Mouse (Mus musculus) kidney, embryonic 15.5 days (tissue): ENCODE results near the gene Tmem102. TPM values are rescaled to one million over a fixed set of nuclear protein-coding genes. Genes with fewer than 3 reads are reported as not detected.
A peak's percentile ranks its signal among the peaks of the same experiment; 100 is the strongest.

Source experiments
- ATAC-seq: fragments of 200-750 bp; cut with Nextera tagmentation; replicated peaks from 2 replicates; pipeline ENCODE4 v1.8.0; 2017; ENCODE audit warnings: moderate TSS enrichment; ENCODE audit not compliant: low FRiP score
- H3K27ac ChIP-seq: fragments of 300-500 bp; sonication (generic); 2 replicates; pipeline ENCODE4 v1.5.1; 2015; ENCODE audit warnings: mild to moderate bottlenecking, inconsistent platforms
- H3K27me3 ChIP-seq: fragments of 300-500 bp; sonication (generic); 2 replicates; pipeline ENCODE4 v1.6.1; 2015; ENCODE audit warnings: inconsistent platforms
- H3K36me3 ChIP-seq: fragments of 300-500 bp; sonication (generic); 2 replicates; pipeline ENCODE4 v1.6.1; 2015; ENCODE audit warnings: inconsistent platforms
- H3K4me1 ChIP-seq: fragments of 300-500 bp; sonication (generic); 2 replicates; pipeline ENCODE4 v1.6.1; 2015; ENCODE audit warnings: inconsistent platforms
- H3K4me2 ChIP-seq: fragments of 300-500 bp; sonication (generic); 2 replicates; pipeline ENCODE4 v1.6.1; 2015; ENCODE audit warnings: moderate library complexity, mild to moderate bottlenecking, inconsistent platforms
- H3K4me3 ChIP-seq: fragments of 300-500 bp; sonication (generic); replicated peaks from 2 replicates; pipeline ENCODE4 v1.5.1; 2015; ENCODE audit warnings: mild to moderate bottlenecking, inconsistent platforms
- H3K9ac ChIP-seq: fragments of 300-500 bp; sonication (generic); 2 replicates; pipeline ENCODE4 v1.6.1; 2015; ENCODE audit warnings: mild to moderate bottlenecking, inconsistent platforms
- H3K9me3 ChIP-seq: fragments of 300-500 bp; sonication (generic); replicated peaks from 2 replicates; pipeline ENCODE4 v1.6.1; 2016; ENCODE audit warnings: inconsistent platforms
- WGBS: fragments of 180-500 bp; shearing (Covaris S2); methylation state at CpG from one replicate; pipeline ENCODE4 v1.1.7; 2015; ENCODE audit warnings: mixed read lengths; 5-methylcytosine and 5-hydroxymethylcytosine counted together
- polyA plus RNA-seq: library from polyadenylated mRNA; unstranded; fragments of >200 nt; fragmentation: Nextera tagmentation; extraction: Ambion mirVana; gene quantifications from 2 replicates; pipeline ENCODE4 v1.2.1, GENCODE M21; 2015

The Tmem102 gene
- polyA plus RNA-seq, 1 experiment from 2014 or later: 8.3 TPM

DNA sequence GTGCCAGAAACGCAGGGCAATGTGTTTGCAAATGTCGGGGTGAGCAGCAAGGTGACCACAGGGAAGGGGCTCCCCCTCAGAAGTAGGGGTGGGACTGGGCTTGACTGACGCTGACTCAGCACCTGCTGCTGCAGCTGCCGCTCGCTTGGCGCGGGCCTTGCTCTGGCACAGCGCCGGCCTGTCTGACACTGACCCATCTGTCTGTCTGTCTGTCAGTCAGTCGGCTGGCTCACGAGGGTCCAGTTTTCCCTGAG lies 5.4 kb downstream of the Tmem102 start:
- Histone ChIP-seq H3K4me1 (peaks cover 75% of the 10 kb centered on the region), H3K27me3 (peaks cover 55% of the 10 kb centered on the region), H3K27ac (peak overlapping the region; percentile 83), H3K9me3 (no peaks in the 10 kb centered on the region), H3K4me3 (peak overlapping the region; percentile 61), H3K9ac (no peak overlapping the region), H3K36me3 (no peaks in the 10 kb centered on the region), H3K4me2 (peak overlapping the region; percentile 93)
- WGBS: 2% methylated on average over 11 of the region's 11 CpGs
- ATAC-seq: 0 out of 2 replicates have a peak, but pooled peaks have one; percentile 8

- H3K4me1 ChIP-seq: peaks cover 73% of the 10 kb centered on the region
- H3K9me3 ChIP-seq: no peaks in the 10 kb centered on the region
- peak overlapping the region; percentile 61 for H3K4me3 ChIP-seq
- H3K27ac ChIP-seq: peak overlapping the region; percentile 83; the same call in 1 of the 2 replicates
- peaks cover 50% of the 10 kb centered on the region for H3K27me3 ChIP-seq
- H3K9ac ChIP-seq: no peak overlapping the region
- WGBS: 19% methylated on average over 12 of the region's 12 CpGs
- peak overlapping the region; percentile 93 for H3K4me2 ChIP-seq
- no peak for ATAC-seq
- H3K36me3 ChIP-seq: no peaks in the 10 kb centered on the region
Measured at GRCm38 (mm10) chr11:69799394-69800137, 5.9 kb downstream of the Tmem102 start.

- H3K36me3 ChIP-seq: no peaks in the 10 kb centered on the region
- 80% methylated on average over 7 of the region's 7 CpGs for WGBS
- H3K4me3 ChIP-seq: no peak overlapping the region
- no peak overlapping the region for H3K27ac ChIP-seq
- no peak overlapping the region for H3K4me2 ChIP-seq
- H3K9ac ChIP-seq: no peak overlapping the region
- peaks cover 57% of the 10 kb centered on the region for H3K4me1 ChIP-seq
- peaks cover 54% of the 10 kb centered on the region for H3K27me3 ChIP-seq
- no peaks in the 10 kb centered on the region for H3K9me3 ChIP-seq
- ATAC-seq: no peak
Measured at GRCm38 (mm10) chr11:69797924-69798323, 7.5 kb downstream of the Tmem102 start.

DNA sequence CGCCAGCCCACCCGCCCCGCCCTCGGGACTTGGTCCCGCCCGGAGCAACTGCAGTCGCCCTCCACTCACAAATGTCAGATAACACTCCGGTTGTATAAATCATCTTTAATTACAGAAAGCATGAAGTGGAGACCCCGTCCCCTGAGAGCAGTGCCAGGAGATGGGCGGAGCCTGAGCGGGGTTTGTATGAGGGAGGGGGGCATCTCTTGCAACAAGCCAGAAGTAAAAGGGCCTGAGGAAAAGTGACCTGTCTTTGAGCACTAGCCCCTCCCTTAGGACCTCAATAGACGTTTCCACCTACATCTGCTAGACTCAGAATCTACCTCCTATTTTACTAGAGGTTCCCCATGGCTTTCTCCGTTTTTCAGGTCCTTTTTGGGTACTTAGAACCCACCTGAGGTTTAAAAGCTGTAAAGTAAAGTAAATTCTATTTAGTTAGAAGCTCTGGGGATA lies 9.4 kb downstream of the Tmem102 start:
- H3K9me3 ChIP-seq: no peaks in the 10 kb centered on the region
- H3K4me1 ChIP-seq: peaks cover 37% of the 10 kb centered on the region
- H3K9ac ChIP-seq: peak overlapping the region; percentile 53
- peak overlapping the region; percentile 52 for H3K4me3 ChIP-seq
- H3K36me3 ChIP-seq: no peaks in the 10 kb centered on the region
- peak overlapping the region; percentile 59; the same call in 1 of the 2 replicates for H3K27ac ChIP-seq
- H3K4me2 ChIP-seq: peak overlapping the region; percentile 96
- WGBS: 2% methylated on average over 13 of the region's 13 CpGs
- peaks cover 36% of the 10 kb centered on the region for H3K27me3 ChIP-seq
- no peak for ATAC-seq

- Histone ChIP-seq H3K4me1 (peaks cover 31% of the 10 kb centered on the region), H3K9me3 (no peaks in the 10 kb centered on the region), H3K36me3 (no peaks in the 10 kb centered on the region), H3K27ac (peak within 1 kb of the TSS; percentile 59), H3K4me3 (peak within 1 kb of the TSS; percentile 52), H3K4me2 (peak within 1 kb of the TSS; percentile 96), H3K9ac (peak within 1 kb of the TSS; percentile 53), H3K27me3 (peaks cover 36% of the 10 kb centered on the region)
- WGBS: 2% methylated on average over 52 of the region's 52 CpGs
- ATAC-seq: peak; percentile 96
Measured at GRCm38 (mm10) chr11:69795168-69795982, 10.0 kb downstream of the Tmem102 start, which contains the start of gene Chrnb1. Chrnb1 (minus strand) TSS chr11:69795943.

GRCm38 (mm10) chr11:69793429-69793828 lies 12.0 kb downstream of the Tmem102 start:
- Histone ChIP-seq H3K4me3 (no peak overlapping the region), H3K9me3 (no peaks in the 10 kb centered on the region), H3K9ac (no peak overlapping the region), H3K4me1 (peaks cover 16% of the 10 kb centered on the region), H3K27me3 (peaks cover 36% of the 10 kb centered on the region), H3K4me2 (no peak overlapping the region), H3K36me3 (no peaks in the 10 kb centered on the region), H3K27ac (no peak overlapping the region)
- ATAC-seq: no peak
- 56% methylated on average over 5 of the region's 5 CpGs for WGBS

DNA sequence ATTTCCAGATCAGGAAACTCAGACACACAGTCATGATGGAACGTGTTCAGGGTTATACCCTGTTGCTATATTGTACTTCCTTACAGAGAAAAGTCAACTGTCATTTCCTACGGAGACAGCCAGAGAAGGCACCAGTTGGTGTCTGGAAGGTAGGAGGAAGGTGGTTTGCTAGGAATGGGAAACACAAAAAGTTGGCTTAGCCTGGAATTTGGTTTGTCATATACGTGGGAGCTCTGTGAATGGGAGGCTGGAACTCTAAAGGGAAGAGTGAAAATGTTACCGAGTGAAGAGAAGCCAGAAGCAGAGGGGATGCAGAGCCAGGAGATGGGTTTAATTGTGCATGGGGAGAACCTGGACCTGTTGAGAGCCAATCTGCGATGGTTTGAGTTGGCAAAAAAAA lies 14.0 kb downstream of the Tmem102 start:
- Histone ChIP-seq H3K4me3 (no peak overlapping the region), H3K4me2 (no peak overlapping the region), H3K4me1 (peaks cover 16% of the 10 kb centered on the region), H3K9me3 (no peaks in the 10 kb centered on the region), H3K36me3 (no peaks in the 10 kb centered on the region), H3K9ac (no peak overlapping the region), H3K27ac (no peak overlapping the region), H3K27me3 (peaks cover 18% of the 10 kb centered on the region)
- no peak for ATAC-seq
- WGBS: 72% methylated on average over 5 of the region's 5 CpGs

- peaks cover 13% of the 10 kb centered on the region; the same call in 1 of the 2 replicates for H3K27me3 ChIP-seq
- no peak for ATAC-seq
- H3K9ac ChIP-seq: no peak overlapping the region
- no peaks in the 10 kb centered on the region for H3K9me3 ChIP-seq
- no peaks in the 10 kb centered on the region for H3K36me3 ChIP-seq
- no peak overlapping the region for H3K27ac ChIP-seq
- WGBS: 36% methylated on average over 5 of the region's 5 CpGs
- H3K4me1 ChIP-seq: peaks cover 6% of the 10 kb centered on the region; the same call in 1 of the 2 replicates
- H3K4me2 ChIP-seq: no peak overlapping the region
- H3K4me3 ChIP-seq: no peak overlapping the region
Measured at GRCm38 (mm10) chr11:69789431-69789830, 16.0 kb downstream of the Tmem102 start.

DNA sequence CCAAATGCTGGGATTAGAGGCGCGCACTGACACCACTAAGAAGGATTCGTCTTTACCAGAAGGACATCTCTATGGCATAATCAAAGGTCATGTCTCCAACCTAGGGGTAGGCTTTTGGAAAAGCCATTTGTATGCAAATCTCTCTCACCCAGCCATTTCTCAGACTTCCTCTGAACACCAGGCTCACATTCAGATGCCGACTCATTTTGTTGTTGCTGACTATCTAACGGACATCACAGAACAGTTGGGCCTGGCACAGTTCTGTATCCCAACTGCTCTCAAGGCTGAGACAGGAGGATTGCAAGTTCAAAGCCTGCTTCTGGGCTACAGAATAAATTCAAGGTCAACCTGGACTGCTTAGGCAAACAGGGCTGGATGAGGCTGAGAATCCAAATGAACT lies 18.1 kb downstream of the Tmem102 start:
- H3K4me2 ChIP-seq: no peak overlapping the region
- H3K4me3 ChIP-seq: no peak overlapping the region
- 94% methylated on average over 5 of the region's 5 CpGs for WGBS
- no peak overlapping the region for H3K9ac ChIP-seq
- no peak overlapping the region for H3K27ac ChIP-seq
- no peaks in the 10 kb centered on the region for H3K9me3 ChIP-seq
- 0 out of 2 replicates have a peak, but pooled peaks cover under 1% of the 10 kb centered on the region for H3K27me3 ChIP-seq
- no peak for ATAC-seq
- no peaks in the 10 kb centered on the region for H3K36me3 ChIP-seq
- peaks cover 8% of the 10 kb centered on the region; the same call in 1 of the 2 replicates for H3K4me1 ChIP-seq

DNA sequence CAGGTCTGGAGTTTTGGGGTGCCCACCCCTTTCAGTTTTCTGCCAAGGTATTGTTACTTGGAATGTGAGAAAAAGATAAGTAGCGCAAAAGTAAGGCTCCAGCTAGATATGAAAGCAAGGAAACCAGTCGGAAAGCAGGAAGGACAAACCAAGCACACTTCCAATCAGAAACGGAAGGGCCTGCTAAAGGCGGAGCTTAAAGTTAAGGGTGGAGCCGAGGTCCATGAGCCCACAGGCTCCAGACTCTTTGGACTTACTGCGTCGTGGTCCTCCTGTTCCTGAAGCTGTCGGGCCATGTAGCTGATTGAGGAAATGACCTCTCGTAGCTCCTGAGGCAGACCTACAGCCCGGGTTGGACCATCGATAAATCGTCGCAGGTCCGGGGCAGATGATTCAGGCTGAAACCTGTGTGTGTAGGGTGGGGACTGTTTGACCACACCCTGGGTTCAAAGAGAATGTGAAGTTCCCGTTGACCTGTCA lies 20.6 kb downstream of the Tmem102 start:
- H3K27me3 ChIP-seq: peaks cover 6% of the 10 kb centered on the region; the same call in 1 of the 2 replicates
- 35% methylated on average over 15 of the region's 15 CpGs for WGBS
- peak overlapping the region; percentile 48 for H3K4me2 ChIP-seq
- peak overlapping the region; percentile 17 for H3K4me3 ChIP-seq
- ATAC-seq: no peak
- H3K36me3 ChIP-seq: no peaks in the 10 kb centered on the region
- no peak overlapping the region for H3K9ac ChIP-seq
- H3K9me3 ChIP-seq: no peaks in the 10 kb centered on the region
- H3K27ac ChIP-seq: no peak overlapping the region
- peaks cover 8% of the 10 kb centered on the region; the same call in 1 of the 2 replicates for H3K4me1 ChIP-seq

- Histone ChIP-seq H3K9me3 (no peaks in the 10 kb centered on the region), H3K27ac (no peak overlapping the region), H3K9ac (no peak overlapping the region), H3K4me1 (peaks cover 29% of the 10 kb centered on the region), H3K4me3 (no peak overlapping the region), H3K27me3 (peaks cover 6% of the 10 kb centered on the region; the same call in 1 of the 2 replicates), H3K36me3 (peaks cover 3% of the 10 kb centered on the region; the same call in 1 of the 2 replicates), H3K4me2 (no peak overlapping the region)
- no peak for ATAC-seq
- 28% methylated on average over 4 of the region's 4 CpGs for WGBS
Measured at GRCm38 (mm10) chr11:69781828-69782227, 23.6 kb downstream of the Tmem102 start.

DNA sequence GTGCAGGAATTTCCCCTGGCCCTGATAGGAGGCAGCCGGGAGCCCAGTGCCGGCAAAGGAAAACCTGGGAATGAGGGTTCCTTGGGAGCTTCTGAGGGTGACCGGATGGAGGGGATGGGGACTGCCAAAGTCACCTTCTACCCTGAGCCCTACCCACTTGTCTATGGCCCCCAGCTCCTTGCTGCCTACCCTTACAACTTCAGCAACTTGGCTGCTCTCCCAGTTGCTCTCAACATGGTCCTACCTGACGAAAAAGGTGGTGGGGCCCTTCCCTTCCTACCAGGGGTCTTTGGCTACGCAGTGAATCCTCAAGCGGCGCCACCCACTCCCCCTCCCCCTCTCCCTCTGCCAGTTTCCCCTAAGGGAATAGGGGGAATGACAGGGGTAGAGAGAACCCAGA lies 26.4 kb downstream of the Tmem102 start:
- peaks cover 6% of the 10 kb centered on the region; the same call in 1 of the 2 replicates for H3K27me3 ChIP-seq
- 53% methylated on average over 7 of the region's 7 CpGs for whole genome bisulfite sequencing
- H3K9ac ChIP-seq: no peak overlapping the region
- H3K4me3 ChIP-seq: no peak overlapping the region
- H3K36me3 ChIP-seq: peaks cover 15% of the 10 kb centered on the region; the same call in 1 of the 2 replicates
- no peaks in the 10 kb centered on the region for H3K9me3 ChIP-seq
- no peak for ATAC-seq
- no peak overlapping the region; the same call in 1 of the 2 replicates for H3K27ac ChIP-seq
- peaks cover 30% of the 10 kb centered on the region for H3K4me1 ChIP-seq
- H3K4me2 ChIP-seq: no peak overlapping the region
